Mouse (Mus musculus): Measurements from ENCODE around the gene Nat9. TPM values are rescaled to one million over a fixed set of nuclear protein-coding genes. Genes with fewer than 3 reads are reported as not detected.

Nat9 gene
- polyA plus RNA-seq, 3 experiments from 2014 or later = 14.2 to 21.0 (median 15.1) TPM

- ATAC-seq = no peak
Measured at GRCm38 (mm10) chr11:115215123-115215522, 27.5 kb upstream of the Nat9 start.

- ATAC-seq = no peak
Measured at GRCm38 (mm10) chr11:115212116-115212515, 24.5 kb upstream of the Nat9 start.

GRCm38 (mm10) chr11:115209958-115210357 is 22.3 kb upstream of the Nat9 start:
- ATAC-seq = no peak

GRCm38 (mm10) chr11:115208776-115209732 is 21.4 kb upstream of the Nat9 start:
- ATAC-seq = no peak

- ATAC-seq = no peak
Measured at GRCm38 (mm10) chr11:115208126-115208525, 20.5 kb upstream of the Nat9 start.

GRCm38 (mm10) chr11:115202756-115203155 is 15.1 kb upstream of the Nat9 start:
- ATAC-seq = no peak

GRCm38 (mm10) chr11:115202316-115202715 is 14.7 kb upstream of the Nat9 start:
- peak; percentile 67 for ATAC-seq

- ATAC-seq = no peak
Measured at GRCm38 (mm10) chr11:115200520-115200919, 12.9 kb upstream of the Nat9 start.

GRCm38 (mm10) chr11:115198932-115199384 is 11.3 kb upstream of the Nat9 start:
- peak; percentile 78 for ATAC-seq

- ATAC-seq = no peak
Measured at GRCm38 (mm10) chr11:115197558-115197957, 9.9 kb upstream of the Nat9 start.

- no peak for ATAC-seq
Measured at GRCm38 (mm10) chr11:115195933-115196332, 8.3 kb upstream of the Nat9 start.

- ATAC-seq = no peak
Measured at GRCm38 (mm10) chr11:115194693-115195092, 7.0 kb upstream of the Nat9 start.

GRCm38 (mm10) chr11:115192180-115192579 is 4.5 kb upstream of the Nat9 start:
- no peak for ATAC-seq

GRCm38 (mm10) chr11:115189304-115189703 is 1.6 kb upstream of the Nat9 start:
- ATAC-seq = no peak

GRCm38 (mm10) chr11:115188539-115189231 is 1.0 kb upstream of the Nat9 start:
- no peak for ATAC-seq

- peak; percentile 78 for ATAC-seq
Measured at GRCm38 (mm10) chr11:115187224-115187639, 427 bp downstream of the Nat9 start, which contains the start of gene Tmem104. Gene Tmem104 (plus strand): TSS chr11:115187487.

- ATAC-seq = no peak
Measured at GRCm38 (mm10) chr11:115184973-115185372, 2.7 kb downstream of the Nat9 start.

GRCm38 (mm10) chr11:115181913-115182638 is 5.6 kb downstream of the Nat9 start:
- peak; percentile 53 for ATAC-seq

GRCm38 (mm10) chr11:115179881-115180280 is 7.8 kb downstream of the Nat9 start:
- no peak for ATAC-seq

- ATAC-seq = no peak
Measured at GRCm38 (mm10) chr11:115179191-115179590, 8.5 kb downstream of the Nat9 start.

- ATAC-seq = no peak
Measured at GRCm38 (mm10) chr11:115178766-115179165, 8.9 kb downstream of the Nat9 start.

GRCm38 (mm10) chr11:115177559-115178195 is 10.0 kb downstream of the Nat9 start:
- no peak for ATAC-seq

Measured in inflammation-experienced regulatory T-cells, adult 6 months (primary cell).